Mouse (Mus musculus) embryo, embryonic 11.5 days (tissue): Measurements from ENCODE around the gene Spata13.

Source experiments
- DNase-seq: peaks from one replicate; pipeline ENCODE4 v3.0.0-alpha.2; 2012; ENCODE audit warnings: low read depth, low spot score

Spata13 gene

GRCm38 (mm10) chr14:60633961-60634864, at the start of gene Spata13:
Gene Spata13 (plus strand): TSS chr14:60634001.
- DNase-seq = peak; percentile 87

DNA sequence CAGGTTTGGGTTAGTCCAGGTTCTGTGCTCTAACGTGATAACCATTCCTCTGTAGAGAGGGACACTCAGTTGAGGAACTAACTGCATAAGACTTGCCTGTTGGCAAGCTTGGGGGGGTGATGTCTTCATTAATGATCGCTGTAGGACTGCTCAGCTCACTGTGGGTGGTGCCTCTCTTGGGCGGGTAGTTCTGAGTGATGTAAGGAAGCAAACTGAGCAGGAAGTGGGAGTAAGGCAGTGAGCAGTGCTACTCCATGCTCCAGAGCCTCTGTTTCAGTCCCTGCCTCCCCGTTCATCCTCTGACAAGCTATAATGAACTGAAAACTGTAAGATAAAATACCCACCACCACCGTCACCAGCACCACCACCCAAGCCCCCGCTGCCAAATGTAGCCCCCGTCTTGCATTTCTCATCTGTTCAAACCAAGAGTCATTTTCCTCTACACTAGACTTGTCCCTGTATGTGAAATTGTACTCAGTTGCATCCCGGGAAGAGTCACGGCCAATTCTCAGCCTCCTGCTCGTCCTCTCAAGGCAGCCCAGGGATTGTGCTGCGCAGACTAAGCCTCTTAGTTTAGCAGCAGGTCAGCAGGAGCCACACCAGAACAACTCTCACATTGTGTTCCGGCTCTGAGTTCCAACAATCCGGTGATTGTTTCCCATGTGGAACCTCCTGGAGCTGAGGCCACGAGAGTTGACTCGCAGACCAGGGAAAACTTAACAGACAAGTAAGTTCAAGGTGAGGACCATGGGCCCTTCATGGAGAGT, 46.9 kb upstream of the Spata13 start:
- DNase-seq = no peak

DNA sequence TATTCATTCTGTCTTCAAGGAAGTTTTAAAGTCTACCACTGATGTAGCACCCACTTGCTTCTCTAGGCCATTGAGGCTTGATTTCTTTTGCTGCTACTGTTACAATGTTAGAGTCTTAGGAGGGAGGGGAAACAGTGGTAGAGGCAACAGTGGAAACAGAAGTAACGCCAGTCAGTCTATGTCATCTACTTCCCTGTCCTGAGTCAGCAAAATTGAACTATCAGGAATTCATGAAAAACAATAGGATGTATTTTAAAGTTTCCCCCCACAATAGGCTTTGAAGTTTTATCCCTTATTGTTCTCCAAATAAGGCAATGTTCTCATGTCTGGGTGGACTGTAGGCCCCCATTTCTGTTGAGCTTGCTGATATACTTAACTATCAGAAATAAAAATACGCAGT, 44.8 kb upstream of the Spata13 start:
- no peak for DNase-seq

GRCm38 (mm10) chr14:60592339-60592738, 41.5 kb upstream of the Spata13 start:
- DNase-seq = no peak

DNA sequence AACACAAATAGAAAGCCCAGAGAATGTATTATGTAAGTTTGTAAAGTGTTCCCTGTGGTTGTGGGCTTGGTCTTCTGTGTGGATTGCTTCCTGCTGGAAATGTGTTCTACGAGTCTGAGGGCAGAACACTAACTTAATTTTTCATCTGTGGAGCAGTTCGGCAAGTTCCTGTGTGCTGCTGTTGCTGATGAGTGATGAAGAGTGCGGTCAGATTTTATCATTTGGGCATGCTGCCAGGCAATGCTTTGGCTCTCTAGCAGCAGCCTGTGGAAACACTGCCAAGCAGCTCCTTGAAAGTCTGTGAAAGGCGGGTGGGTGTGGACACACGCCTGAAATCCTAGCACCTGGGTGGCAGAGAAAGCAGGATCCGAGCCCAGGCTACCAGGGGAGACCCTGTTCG, 41.0 kb upstream of the Spata13 start:
- no peak for DNase-seq

- no peak for DNase-seq
These were observed 36.2 kb upstream of the Spata13 start for GRCm38 (mm10) chr14:60597571-60597970.

DNA sequence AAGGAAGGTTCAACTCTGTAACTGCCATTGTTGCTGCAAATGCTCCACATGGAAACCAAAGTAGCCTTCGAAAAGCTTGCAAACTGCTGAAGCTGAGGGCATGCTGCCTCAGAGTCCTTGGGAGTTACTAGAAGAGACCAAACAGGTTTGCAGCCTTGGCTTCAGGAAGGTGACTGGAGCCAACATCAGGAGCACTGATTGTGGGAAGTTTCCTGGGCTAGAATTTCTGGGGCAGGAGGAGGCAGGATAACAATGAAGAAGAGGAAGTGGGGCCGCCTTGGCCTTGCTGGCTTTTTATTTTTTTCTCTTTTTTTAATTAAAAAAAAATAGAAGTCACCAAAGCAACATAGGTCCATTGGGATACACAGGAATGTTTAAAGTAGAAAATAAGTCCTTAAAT, 34.8 kb upstream of the Spata13 start:
- DNase-seq = no peak

- no peak for DNase-seq
These were observed 28.2 kb upstream of the Spata13 start for GRCm38 (mm10) chr14:60605564-60605963.

DNA sequence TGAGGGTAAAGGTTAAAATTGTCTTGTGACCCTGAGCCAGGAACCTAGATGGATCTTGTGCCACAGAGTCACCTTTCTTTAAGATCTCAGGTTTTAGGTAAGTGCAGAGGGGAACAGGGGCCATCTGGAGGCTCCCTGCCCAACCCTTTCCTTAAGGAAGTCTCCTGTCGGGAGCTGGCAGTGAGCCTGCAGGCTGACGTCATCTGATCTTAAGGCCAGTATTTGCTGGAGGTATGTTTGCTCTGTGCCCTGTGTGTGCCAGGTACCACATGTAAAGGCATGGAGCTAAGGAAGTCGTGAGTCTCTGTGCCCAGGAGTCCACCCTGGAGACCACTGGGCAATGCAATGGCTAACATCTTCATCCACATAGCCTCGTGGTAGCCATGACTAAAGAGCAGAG, 27.6 kb upstream of the Spata13 start:
- DNase-seq = no peak

DNA sequence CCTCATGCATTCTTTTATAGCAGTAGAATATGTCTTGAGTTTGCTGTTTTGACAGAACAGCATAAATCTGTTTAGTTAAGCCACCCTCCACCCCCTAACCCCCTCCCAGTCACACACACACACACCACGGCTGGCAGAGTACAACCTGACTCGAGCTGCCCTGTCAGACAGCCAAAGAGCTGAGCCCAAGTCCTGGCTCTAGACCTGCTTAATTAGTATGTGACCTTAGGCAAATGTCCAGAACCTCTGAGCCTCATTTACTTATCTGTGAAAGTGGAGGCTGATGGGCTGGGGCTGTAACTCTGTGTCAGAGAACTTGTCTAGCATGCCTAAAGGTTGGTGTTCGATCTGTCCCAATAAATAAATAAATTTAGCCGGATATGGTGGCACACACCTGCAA, 26.1 kb upstream of the Spata13 start:
- DNase-seq = no peak

- no peak for DNase-seq
These were observed 24.6 kb upstream of the Spata13 start for GRCm38 (mm10) chr14:60609160-60609559.

- DNase-seq = no peak
These were observed 21.1 kb upstream of the Spata13 start for GRCm38 (mm10) chr14:60612671-60613070.

DNA sequence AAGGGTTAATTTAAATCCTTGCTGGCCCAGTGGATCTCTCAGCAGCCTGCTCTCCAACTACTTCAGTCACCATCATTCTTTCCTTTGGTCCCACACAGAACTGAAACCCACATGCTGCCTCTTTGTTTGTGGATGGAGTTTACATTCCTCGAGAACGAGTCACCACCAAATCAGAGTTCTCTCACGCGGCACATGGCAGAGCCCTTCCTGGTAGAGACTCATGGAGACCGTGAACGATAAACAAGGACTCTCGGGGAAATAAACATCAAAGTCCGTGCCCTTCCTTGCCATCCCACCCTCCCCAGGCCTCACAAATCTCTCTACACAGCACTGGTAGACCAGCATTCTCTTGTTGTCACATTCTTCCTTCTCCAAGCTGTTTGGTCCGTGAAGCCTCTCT, 12.7 kb upstream of the Spata13 start:
- DNase-seq = no peak

DNA sequence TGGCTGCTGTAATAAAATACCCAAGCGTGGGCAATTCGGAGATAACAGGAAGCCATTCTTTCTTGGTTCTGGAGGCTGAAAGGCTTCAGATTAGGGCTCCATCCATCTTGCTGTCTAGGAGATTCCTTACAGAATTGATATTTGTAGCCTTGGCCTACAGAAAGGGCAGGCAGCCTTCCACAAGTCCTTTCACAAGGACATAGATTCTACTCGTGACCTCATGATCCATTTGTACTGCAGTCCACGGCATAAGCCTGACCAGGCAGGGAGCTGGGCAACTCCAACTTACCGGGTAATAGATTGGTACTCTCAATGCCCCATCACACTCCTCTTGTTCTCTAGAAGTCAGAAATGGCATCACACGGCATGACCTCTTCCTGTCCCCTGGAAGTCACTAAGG, 8.3 kb upstream of the Spata13 start:
- no peak for DNase-seq

- no peak for DNase-seq
These were observed 3.8 kb upstream of the Spata13 start for GRCm38 (mm10) chr14:60629887-60630460.

DNA sequence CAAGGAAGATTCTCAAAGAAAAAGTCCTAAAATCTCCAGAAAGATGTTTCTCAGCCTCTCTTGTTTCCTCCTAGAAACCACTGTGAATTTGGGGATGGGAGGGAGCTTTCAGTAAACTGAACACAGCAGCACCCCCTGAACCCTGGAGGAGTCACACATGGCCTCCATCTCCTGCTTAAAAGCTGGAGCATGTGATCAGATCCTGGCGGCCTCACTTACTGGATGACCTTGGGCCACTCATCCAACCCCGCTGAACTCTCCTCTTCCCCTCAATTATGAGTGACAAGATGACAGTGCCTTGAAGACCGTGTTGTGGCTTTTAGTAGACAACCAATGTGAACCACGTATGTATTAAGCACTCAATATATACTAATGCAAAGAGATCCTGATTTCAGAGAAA, 2.8 kb upstream of the Spata13 start:
- DNase-seq = no peak

GRCm38 (mm10) chr14:60634877-60635771, 1.3 kb downstream of the Spata13 start:
- no peak for DNase-seq

GRCm38 (mm10) chr14:60635911-60636607, 2.3 kb downstream of the Spata13 start:
- DNase-seq = no peak

DNA sequence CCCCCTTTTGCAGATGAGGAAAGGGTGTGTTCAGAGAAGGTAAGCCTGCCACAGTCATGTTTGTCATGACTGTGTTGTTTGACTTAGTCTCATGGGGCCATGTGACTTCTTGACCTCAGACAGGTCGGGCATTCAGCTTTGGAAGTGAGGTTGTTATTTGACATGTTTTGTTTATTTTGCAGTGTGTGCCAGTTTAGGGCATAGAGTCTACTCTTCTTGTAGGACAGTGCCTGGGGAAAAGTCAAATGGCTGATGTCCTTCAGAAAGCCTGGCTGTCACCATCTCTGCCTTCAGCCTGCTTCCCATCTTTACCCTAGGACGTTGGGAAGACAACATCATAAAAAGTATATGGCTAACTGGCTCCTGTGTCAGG, 2.8 kb downstream of the Spata13 start:
- no peak for DNase-seq

- DNase-seq = no peak
These were observed 3.2 kb downstream of the Spata13 start for GRCm38 (mm10) chr14:60636996-60637395.

- DNase-seq = no peak
These were observed 4.4 kb downstream of the Spata13 start for GRCm38 (mm10) chr14:60638159-60638558.
